ENCODE assay signal across 20 mouse cellular contexts in genomic region chr9:52280995-52281394, GRCm38 (mm10).
DNase-seq lines count a peak whose midpoint lies in the region; ATAC-seq and TF ChIP-seq lines count a peak whose summit lies in the region.
"Had no signal": no experiment of that assay in that cellular context is flagged by ENCODE, and none has a peak within 500 bp of the region (broad histone marks: within the 10 kb centered on the region; RNA-seq: fewer than 3 reads in every experiment).

No protein-coding gene starts in this region.

- H3K4me2 ChIP-seq in heart, embryonic 12.5 days = peak overlapping the region; percentile 33; the same call in 1 of the 2 replicates
- H3K4me2 ChIP-seq in lung, postnatal 0 days (replicated peaks; ENCODE audit: low read depth, low read length) = peak overlapping the region; percentile 6; the same call in 1 of the 2 replicates
- H3K4me2 ChIP-seq: limb, embryonic 13.5 days; midbrain, embryonic 11.5 days; neural tube, embryonic 12.5 days had no signal

- no peaks in the 10 kb centered on the region for H3K27me3 ChIP-seq in heart, embryonic 12.5 days (replicated peaks)
- no peaks in the 10 kb centered on the region for H3K27me3 ChIP-seq in heart, embryonic 10.5 days (ENCODE audit: insufficient read depth, poor library complexity, severe bottlenecking)
- H3K27me3 ChIP-seq in lung, postnatal 0 days (replicated peaks; ENCODE audit: insufficient read depth, low read length) = no peaks in the 10 kb centered on the region
- H3K27me3 ChIP-seq in splenic B cell, adult 2 months (ENCODE audit: control insufficient read depth, insufficient read depth, low read length, poor library complexity, severe bottlenecking) = no peaks in the 10 kb centered on the region
- H3K27me3 ChIP-seq: neural tube, embryonic 12.5 days had no signal

- no peak for DNase-seq in heart, embryonic 10.5 days (ENCODE audit: low spot score)
- no peak for DNase-seq in lung, postnatal 0 days (ENCODE audit: low spot score)
- no peak for DNase-seq in lung, postnatal 10 days
- DNase-seq in splenic B cell, adult 2 months (ENCODE audit: low read depth, low spot score) = peak; percentile 23
- no peak for DNase-seq in gastrocnemius, postnatal 36 days
- no peak for DNase-seq in cerebellum, adult 11 months
- DNase-seq: adrenal gland, adult 2 months; cerebellum, adult 18-20 months; cerebellum, postnatal 25 days; gastrocnemius, postnatal 10 days; kidney, adult 18-20 months; right cerebral cortex, postnatal 4 days had no signal

- H3K27ac ChIP-seq in heart, embryonic 12.5 days (ENCODE audit: poor library complexity, severe bottlenecking) = peak overlapping the region; percentile 67
- no peak overlapping the region for H3K27ac ChIP-seq in heart, embryonic 10.5 days
- H3K27ac ChIP-seq in lung, postnatal 0 days (ENCODE audit: low read length) = no peak overlapping the region
- H3K27ac ChIP-seq: kidney, postnatal 0 days; limb, embryonic 13.5 days; liver, embryonic 14.5 days; neural tube, embryonic 12.5 days; stomach, postnatal 0 days had no signal

- intact Hi-C loops in gastrocnemius, postnatal 36 days (cut with DNase I) = loop anchor here (10.0 kb wide), 2 partner anchors 106 to 176 kb away; no protein-coding TSS in a partner anchor

- TF ChIP-seq EP300 in lung, postnatal 0 days (IDR thresholded peaks at IDR 0.05) = no peak

- no peaks in the 10 kb centered on the region for H3K36me3 ChIP-seq in heart, embryonic 12.5 days
- no peaks in the 10 kb centered on the region for H3K36me3 ChIP-seq in heart, embryonic 10.5 days
- no peaks in the 10 kb centered on the region for H3K36me3 ChIP-seq in lung, postnatal 0 days (ENCODE audit: insufficient read depth, low read length)
- H3K36me3 ChIP-seq in splenic B cell, adult 2 months (ENCODE audit: control insufficient read depth, insufficient read depth, low read length, poor library complexity, severe bottlenecking) = no peaks in the 10 kb centered on the region
- H3K36me3 ChIP-seq: limb, embryonic 13.5 days; neural tube, embryonic 12.5 days had no signal

- H3K9ac ChIP-seq in heart, embryonic 12.5 days = no peak overlapping the region
- H3K9ac ChIP-seq in lung, postnatal 0 days (replicated peaks; ENCODE audit: low read depth) = no peak overlapping the region
- H3K9ac ChIP-seq: limb, embryonic 13.5 days; liver, embryonic 14.5 days; neural tube, embryonic 12.5 days had no signal

- no peaks in the 10 kb centered on the region for H3K9me3 ChIP-seq in heart, embryonic 12.5 days (replicated peaks)
- H3K9me3 ChIP-seq in heart, embryonic 10.5 days = no peaks in the 10 kb centered on the region
- H3K9me3 ChIP-seq in lung, postnatal 0 days (ENCODE audit: low read length) = no peaks in the 10 kb centered on the region
- H3K9me3 ChIP-seq: limb, embryonic 13.5 days; neural tube, embryonic 12.5 days had no signal

- TF ChIP-seq CTCF in lung, postnatal 0 days (IDR thresholded peaks at IDR 0.05) = no peak

- no peak for ATAC-seq in heart, embryonic 12.5 days (ENCODE audit: insufficient number of reproducible peaks, low FRiP score)
- no peak for ATAC-seq in lung, postnatal 0 days
- 0 out of 2 replicates have a peak, but pooled peaks have one; percentile 18 for ATAC-seq in granulocyte monocyte progenitor cell, adult 5-6 weeks (replicated peaks; ENCODE audit: poor library complexity, severe bottlenecking)

- H3K4me3 ChIP-seq in heart, embryonic 12.5 days = no peak overlapping the region
- no peak overlapping the region for H3K4me3 ChIP-seq in heart, embryonic 10.5 days
- no peak overlapping the region for H3K4me3 ChIP-seq in lung, postnatal 0 days (ENCODE audit: low read depth, low read length)
- H3K4me3 ChIP-seq: limb, embryonic 13.5 days; neural tube, embryonic 12.5 days had no signal

- 41% methylated on average over 5 of the region's 5 CpGs for WGBS in heart, embryonic 12.5 days
- WGBS in heart, embryonic 10.5 days = 58% methylated on average over 5 of the region's 5 CpGs
- 45% methylated on average over 5 of the region's 5 CpGs for WGBS in lung, postnatal 0 days

- H3K4me1 ChIP-seq in heart, embryonic 12.5 days (replicated peaks) = peaks cover 24% of the 10 kb centered on the region
- H3K4me1 ChIP-seq in heart, embryonic 10.5 days = peaks cover 25% of the 10 kb centered on the region
- no peaks in the 10 kb centered on the region for H3K4me1 ChIP-seq in lung, postnatal 0 days (ENCODE audit: insufficient read depth, low read depth, low read length)
